Mouse (Mus musculus) small intestine, adult 2 months (tissue): Measurements from ENCODE around the gene Klk1b5.

Experiments
- CTCF ChIP-seq: fragments of 200-500 bp; IDR thresholded peaks from 2 replicates; pipeline ENCODE4 v1.5.1; 2012; ENCODE audit warnings: low read depth, mild to moderate bottlenecking, control low read depth, inconsistent platforms, low read length, moderate library complexity, mixed read lengths; ENCODE audit not compliant: insufficient replicate concordance, insufficient read length; ENCODE audit errors: extremely low read depth
- POLR2A ChIP-seq: fragments of 200-500 bp; IDR thresholded peaks from 2 replicates; pipeline ENCODE4 v1.6.1; 2012; ENCODE audit warnings: low read depth, mild to moderate bottlenecking, control low read depth, inconsistent platforms, low read length, moderate library complexity

GRCm38 (mm10) chr7:44235909-44236308 lies 20.2 kb downstream of the Klk1b5 start, which contains the start of gene Gm36864:
- TF ChIP-seq CTCF (no peak), POLR2A (no peak)
